Mouse (Mus musculus): ENCODE measurements at regions not wholly inside any gene's neighbourhood (a gene's known extent, or its start where the extent isn't known, plus 50 kb on each side); places are given as distances from the start of the nearest gene placed in this dataset.

GRCm38 (mm10) chr15:93660952-93661648 lies 65.4 kb upstream of the Prickle1 start:
- Histone ChIP-seq H3K9me3 (replicated peaks; ENCODE audit: control insufficient read depth, low read length) (no peaks in the 10 kb centered on the region), H3K4me1 (ENCODE audit: control insufficient read depth, insufficient read depth, low read length) (no peaks in the 10 kb centered on the region), H3K9ac (ENCODE audit: low read length) (no peak overlapping the region), H3K27me3 (replicated peaks; ENCODE audit: control insufficient read depth, insufficient read depth, low read length) (no peaks in the 10 kb centered on the region), H3K27ac (ENCODE audit: low read depth, low read length) (no peak overlapping the region), H3K4me3 (ENCODE audit: low read depth, low read length) (no peak overlapping the region), H3K4me2 (ENCODE audit: low read length) (no peak overlapping the region), H3K36me3 (ENCODE audit: control insufficient read depth, insufficient read depth, low read length) (no peaks in the 10 kb centered on the region)
- 94% methylated on average over 14 of the region's 14 CpGs for WGBS
- ATAC-seq (no peak), DNase-seq (ENCODE audit: low spot score) (no peak)

- WGBS, result 91% methylated on average over 6 of the region's 6 CpGs
- H3K4me1 ChIP-seq (ENCODE audit: control insufficient read depth, insufficient read depth, low read length), result no peaks in the 10 kb centered on the region
- ATAC-seq (no peak), DNase-seq (ENCODE audit: low spot score) (no peak)
- H3K36me3 ChIP-seq (ENCODE audit: control insufficient read depth, insufficient read depth, low read length), result no peaks in the 10 kb centered on the region
- no peak overlapping the region for H3K4me2 ChIP-seq (ENCODE audit: low read length)
- H3K9ac ChIP-seq (ENCODE audit: low read length), result no peak overlapping the region
- no peaks in the 10 kb centered on the region for H3K27me3 ChIP-seq (replicated peaks; ENCODE audit: control insufficient read depth, insufficient read depth, low read length)
- H3K27ac ChIP-seq (ENCODE audit: low read depth, low read length), result no peak overlapping the region
- no peaks in the 10 kb centered on the region for H3K9me3 ChIP-seq (replicated peaks; ENCODE audit: control insufficient read depth, low read length)
- no peak overlapping the region for H3K4me3 ChIP-seq (ENCODE audit: low read depth, low read length)
Measured at GRCm38 (mm10) chr15:93657171-93657570, 61.5 kb upstream of the Prickle1 start.

- Histone ChIP-seq H3K4me3 (ENCODE audit: low read depth, low read length) (no peak overlapping the region), H3K9ac (ENCODE audit: low read length) (no peak overlapping the region), H3K9me3 (replicated peaks; ENCODE audit: control insufficient read depth, low read length) (no peaks in the 10 kb centered on the region), H3K36me3 (ENCODE audit: control insufficient read depth, insufficient read depth, low read length) (no peaks in the 10 kb centered on the region), H3K27ac (ENCODE audit: low read depth, low read length) (no peak overlapping the region), H3K27me3 (replicated peaks; ENCODE audit: control insufficient read depth, insufficient read depth, low read length) (no peaks in the 10 kb centered on the region), H3K4me2 (ENCODE audit: low read length) (no peak overlapping the region), H3K4me1 (ENCODE audit: control insufficient read depth, insufficient read depth, low read length) (no peaks in the 10 kb centered on the region)
- no peak for ATAC-seq
- DNase-seq (ENCODE audit: low spot score), result no peak
- 86% methylated on average over 6 of the region's 6 CpGs for WGBS
Measured at GRCm38 (mm10) chr15:93656713-93657112, 61.0 kb upstream of the Prickle1 start.

GRCm38 (mm10) chr15:93655743-93656142 lies 60.1 kb upstream of the Prickle1 start:
- ATAC-seq (no peak), DNase-seq (ENCODE audit: low spot score) (no peak)
- Histone ChIP-seq H3K27me3 (replicated peaks; ENCODE audit: control insufficient read depth, insufficient read depth, low read length) (no peaks in the 10 kb centered on the region), H3K36me3 (ENCODE audit: control insufficient read depth, insufficient read depth, low read length) (no peaks in the 10 kb centered on the region), H3K9ac (ENCODE audit: low read length) (no peak overlapping the region), H3K4me2 (ENCODE audit: low read length) (no peak overlapping the region), H3K4me3 (ENCODE audit: low read depth, low read length) (no peak overlapping the region), H3K9me3 (replicated peaks; ENCODE audit: control insufficient read depth, low read length) (no peaks in the 10 kb centered on the region), H3K27ac (ENCODE audit: low read depth, low read length) (no peak overlapping the region), H3K4me1 (ENCODE audit: control insufficient read depth, insufficient read depth, low read length) (no peaks in the 10 kb centered on the region)
- WGBS, result 92% methylated on average over 6 of the region's 6 CpGs

GRCm38 (mm10) chr15:93655243-93655642 lies 59.6 kb upstream of the Prickle1 start:
- 94% methylated on average over 6 of the region's 6 CpGs for WGBS

GRCm38 (mm10) chr15:93653378-93653777 lies 57.7 kb upstream of the Prickle1 start:
- WGBS, result 95% methylated on average over 1 of the region's 1 CpGs
- H3K27ac ChIP-seq (ENCODE audit: low read depth, low read length), result no peak overlapping the region

More at GRCm38 (mm10) chr15:93655243-93655642, 59.6 kb upstream of the Prickle1 start:
- Histone ChIP-seq H3K27ac (ENCODE audit: low read depth, low read length) (no peak overlapping the region), H3K9ac (ENCODE audit: low read length) (no peak overlapping the region), H3K4me2 (ENCODE audit: low read length) (no peak overlapping the region), H3K9me3 (replicated peaks; ENCODE audit: control insufficient read depth, low read length) (no peaks in the 10 kb centered on the region), H3K4me3 (ENCODE audit: low read depth, low read length) (no peak overlapping the region), H3K36me3 (ENCODE audit: control insufficient read depth, insufficient read depth, low read length) (no peaks in the 10 kb centered on the region), H3K27me3 (replicated peaks; ENCODE audit: control insufficient read depth, insufficient read depth, low read length) (no peaks in the 10 kb centered on the region), H3K4me1 (ENCODE audit: control insufficient read depth, insufficient read depth, low read length) (no peaks in the 10 kb centered on the region)
- ATAC-seq (no peak), DNase-seq (ENCODE audit: low spot score) (no peak)

GRCm38 (mm10) chr15:93650981-93651757 lies 55.5 kb upstream of the Prickle1 start:
- no peaks in the 10 kb centered on the region for H3K36me3 ChIP-seq (ENCODE audit: control insufficient read depth, insufficient read depth, low read length)
- H3K27ac ChIP-seq (ENCODE audit: low read depth, low read length), result no peak overlapping the region
- DNase-seq (ENCODE audit: low spot score) (no peak), ATAC-seq (no peak)
- H3K9me3 ChIP-seq (replicated peaks; ENCODE audit: control insufficient read depth, low read length), result no peaks in the 10 kb centered on the region
- no peaks in the 10 kb centered on the region for H3K27me3 ChIP-seq (replicated peaks; ENCODE audit: control insufficient read depth, insufficient read depth, low read length)
- H3K4me2 ChIP-seq (ENCODE audit: low read length), result no peak overlapping the region
- WGBS, result 61% methylated on average over 14 of the region's 14 CpGs
- no peak overlapping the region for H3K4me3 ChIP-seq (ENCODE audit: low read depth, low read length)
- H3K4me1 ChIP-seq (ENCODE audit: control insufficient read depth, insufficient read depth, low read length), result no peaks in the 10 kb centered on the region
- no peak overlapping the region for H3K9ac ChIP-seq (ENCODE audit: low read length)

More at GRCm38 (mm10) chr15:93653378-93653777, 57.7 kb upstream of the Prickle1 start:
- Histone ChIP-seq H3K4me3 (ENCODE audit: low read depth, low read length) (no peak overlapping the region), H3K4me2 (ENCODE audit: low read length) (no peak overlapping the region), H3K4me1 (ENCODE audit: control insufficient read depth, insufficient read depth, low read length) (no peaks in the 10 kb centered on the region), H3K36me3 (ENCODE audit: control insufficient read depth, insufficient read depth, low read length) (no peaks in the 10 kb centered on the region), H3K9ac (ENCODE audit: low read length) (no peak overlapping the region), H3K9me3 (replicated peaks; ENCODE audit: control insufficient read depth, low read length) (no peaks in the 10 kb centered on the region), H3K27me3 (replicated peaks; ENCODE audit: control insufficient read depth, insufficient read depth, low read length) (no peaks in the 10 kb centered on the region)
- ATAC-seq (no peak), DNase-seq (ENCODE audit: low spot score) (no peak)

GRCm38 (mm10) chr15:93650009-93650522 lies 54.4 kb upstream of the Prickle1 start:
- WGBS, result 88% methylated on average over 2 of the region's 2 CpGs
- Histone ChIP-seq H3K27ac (ENCODE audit: low read depth, low read length) (no peak overlapping the region), H3K9me3 (replicated peaks; ENCODE audit: control insufficient read depth, low read length) (no peaks in the 10 kb centered on the region), H3K36me3 (ENCODE audit: control insufficient read depth, insufficient read depth, low read length) (no peaks in the 10 kb centered on the region), H3K4me2 (ENCODE audit: low read length) (no peak overlapping the region), H3K4me1 (ENCODE audit: control insufficient read depth, insufficient read depth, low read length) (no peaks in the 10 kb centered on the region), H3K9ac (ENCODE audit: low read length) (no peak overlapping the region), H3K4me3 (ENCODE audit: low read depth, low read length) (no peak overlapping the region), H3K27me3 (replicated peaks; ENCODE audit: control insufficient read depth, insufficient read depth, low read length) (no peaks in the 10 kb centered on the region)
- ATAC-seq (no peak), DNase-seq (ENCODE audit: low spot score) (no peak)

- DNase-seq (ENCODE audit: low spot score), result no peak
- H3K36me3 ChIP-seq (ENCODE audit: control insufficient read depth, insufficient read depth, low read length), result no peaks in the 10 kb centered on the region
- no peak overlapping the region for H3K4me2 ChIP-seq (ENCODE audit: low read length)
- no peak overlapping the region for H3K9ac ChIP-seq (ENCODE audit: low read length)
- H3K27ac ChIP-seq (ENCODE audit: low read depth, low read length), result no peak overlapping the region
- no peaks in the 10 kb centered on the region for H3K9me3 ChIP-seq (replicated peaks; ENCODE audit: control insufficient read depth, low read length)
- no peaks in the 10 kb centered on the region for H3K27me3 ChIP-seq (replicated peaks; ENCODE audit: control insufficient read depth, insufficient read depth, low read length)
- WGBS, result 76% methylated on average over 4 of the region's 4 CpGs
- H3K4me3 ChIP-seq (ENCODE audit: low read depth, low read length), result no peak overlapping the region
- no peak for ATAC-seq
- H3K4me1 ChIP-seq (ENCODE audit: control insufficient read depth, insufficient read depth, low read length), result no peaks in the 10 kb centered on the region
Measured at GRCm38 (mm10) chr15:93648646-93649045, 53.0 kb upstream of the Prickle1 start.

Data from forebrain, embryonic 14.5 days (tissue).